25 mouse cellular contexts compared by ENCODE assay signal in genomic region chr16:7795561-7795960, GRCm38 (mm10).
"Had no signal": no experiment of that assay in that cellular context is flagged by ENCODE, and none has a peak within 500 bp of the region (broad histone marks: within the 10 kb centered on the region; RNA-seq: fewer than 3 reads in every experiment).

No protein-coding gene starts in this region.

- H3K27ac ChIP-seq: heart, adult 2 months; heart, embryonic 13.5 days; heart, embryonic 15.5 days; hindbrain, embryonic 13.5 days; hindbrain, embryonic 15.5 days; hindbrain, postnatal 0 days; kidney, embryonic 15.5 days; kidney, postnatal 0 days; layer of hippocampus, adult 2 months; left cerebral cortex, adult 2 months; limb, embryonic 10.5 days; limb, embryonic 12.5 days; liver, embryonic 13.5 days; liver, embryonic 15.5 days had no signal

- H3K4me1 ChIP-seq: heart, embryonic 13.5 days; heart, embryonic 15.5 days; kidney, embryonic 15.5 days; limb, embryonic 10.5 days; limb, embryonic 12.5 days; liver, embryonic 13.5 days; liver, embryonic 15.5 days had no signal

- H3K27me3 ChIP-seq: heart, embryonic 13.5 days; heart, embryonic 15.5 days; hindbrain, embryonic 13.5 days; hindbrain, embryonic 15.5 days; kidney, embryonic 15.5 days; limb, embryonic 12.5 days; liver, embryonic 13.5 days; liver, embryonic 15.5 days had no signal

- H3K4me3 ChIP-seq: heart, adult 2 months; heart, embryonic 13.5 days; heart, embryonic 15.5 days; hindbrain, embryonic 13.5 days; hindbrain, embryonic 15.5 days; kidney, embryonic 15.5 days; layer of hippocampus, adult 2 months; left cerebral cortex, adult 2 months; limb, embryonic 10.5 days; limb, embryonic 12.5 days; liver, embryonic 13.5 days; liver, embryonic 15.5 days had no signal

- DNase-seq: gastrocnemius, postnatal 14 days; gastrocnemius, postnatal 36 days; heart, adult 11 months; heart, adult 2 months; heart, postnatal 14 days; heart, postnatal 36 days; kidney, adult 11 months; kidney, adult 2 months; kidney, adult 9 months; kidney, postnatal 14 days; kidney, postnatal 36 days; liver; liver, embryonic 13.5 days had no signal

- H3K36me3 ChIP-seq: heart, embryonic 13.5 days; heart, embryonic 15.5 days; hindbrain, embryonic 13.5 days; hindbrain, embryonic 15.5 days; kidney, embryonic 15.5 days; limb, embryonic 10.5 days; limb, embryonic 12.5 days; liver, embryonic 13.5 days; liver, embryonic 15.5 days had no signal
